ENCODE assay signal across 8 mouse cellular contexts in the genomic region with DNA sequence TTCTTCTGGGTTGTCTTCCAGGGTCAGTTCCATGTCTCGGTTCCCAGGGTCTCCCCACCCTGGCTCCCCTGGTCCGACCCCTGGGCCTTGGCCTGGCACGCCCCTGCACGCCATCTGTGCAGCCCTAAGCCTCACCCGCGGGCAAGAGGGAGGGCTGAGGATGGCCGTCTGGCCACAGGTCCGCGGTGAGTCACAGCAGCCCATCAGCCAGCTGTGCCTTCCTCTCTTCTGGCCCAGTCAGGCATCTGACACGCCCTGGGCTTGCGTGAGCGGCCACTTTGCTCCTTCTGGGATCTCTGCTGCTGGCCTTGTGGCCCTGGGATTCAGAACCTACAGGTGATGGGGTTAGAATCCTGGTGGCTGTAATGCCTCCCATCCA. TPM values are rescaled to one million over a fixed set of nuclear protein-coding genes. Genes with fewer than 3 reads are reported as not detected.
DNase-seq lines count a peak whose midpoint lies in the region; ATAC-seq and TF ChIP-seq lines count a peak whose summit lies in the region.

No protein-coding gene starts in this region.

- DNase-seq in urinary bladder, postnatal 14 days (ENCODE audit: low spot score) = peak; percentile 53
- no peak for DNase-seq in urinary bladder, postnatal 25 days (ENCODE audit: low spot score)
- DNase-seq in gastrocnemius, adult 2 months = peak; percentile 68
- DNase-seq in limb, embryonic 11.5 days (ENCODE audit: low spot score) = peak; percentile 44
- no peak for DNase-seq in cerebellum, adult 2 months
- DNase-seq in left cerebral cortex, postnatal 14 days (ENCODE audit: low spot score in 2 of 2) = no peak
- no peak for DNase-seq in T-cell, adult 2 months (ENCODE audit: low spot score)

- ATAC-seq in limb, embryonic 11.5 days (ENCODE audit: insufficient number of reproducible peaks, low FRiP score, low TSS enrichment, low read depth) = no peak
- no peak for ATAC-seq in erythroid progenitor cell, adult 5-6 weeks (replicated peaks; ENCODE audit: low FRiP score, poor library complexity, severe bottlenecking)

- WGBS in limb, embryonic 11.5 days = 23% methylated on average over 12 of the region's 12 CpGs
- 13% methylated on average over 12 of the region's 12 CpGs for WGBS in cerebellum, adult 2 months

- intact Hi-C loops in gastrocnemius, adult 2 months (cut with DNase I) = loop anchor here (1.0 to 5.0 kb wide), 3 partner anchors 22 to 59 kb away; no protein-coding TSS in a partner anchor
- intact Hi-C loops in left cerebral cortex, postnatal 14 days (cut with DNase I) = loop anchor here (5.0 kb wide), 1 partner anchor 34 kb away; no protein-coding TSS in a partner anchor

- peak overlapping the region; percentile 43; the same call in 1 of the 2 replicates for H3K4me2 ChIP-seq in limb, embryonic 11.5 days (ENCODE audit: low read depth, severe bottlenecking)

- H3K9ac ChIP-seq in limb, embryonic 11.5 days (ENCODE audit: low read length) = peak overlapping the region; percentile 50

- H3K9me3 ChIP-seq in limb, embryonic 11.5 days (ENCODE audit: control insufficient read depth, low read length) = no peaks in the 10 kb centered on the region

- peak overlapping the region; percentile 95 for H3K27ac ChIP-seq in gastrocnemius, adult 2 months
- no peak overlapping the region for H3K27ac ChIP-seq in limb, embryonic 11.5 days (replicated peaks; ENCODE audit: low read depth, low read length)
- H3K27ac ChIP-seq in cerebellum, adult 2 months (ENCODE audit: insufficient read depth, low read length) = no peak overlapping the region

- peak overlapping the region; percentile 92 for H3K4me3 ChIP-seq in gastrocnemius, adult 2 months
- H3K4me3 ChIP-seq in limb, embryonic 11.5 days (ENCODE audit: low read depth, low read length) = 0 out of 2 replicates have a peak overlapping the region, but pooled peaks have one; percentile 10
- no peak overlapping the region for H3K4me3 ChIP-seq in cerebellum, adult 2 months (replicated peaks; ENCODE audit: insufficient read depth, low read depth, low read length)

- no peak for TF ChIP-seq POLR2A in cerebellum, adult 2 months (IDR thresholded peaks at IDR 0.05; ENCODE audit: borderline replicate concordance, insufficient read depth, low read length)

- H3K36me3 ChIP-seq in limb, embryonic 11.5 days (ENCODE audit: control insufficient read depth, insufficient read depth, low read length) = no peaks in the 10 kb centered on the region

- TF ChIP-seq CTCF in gastrocnemius, adult 2 months (IDR thresholded peaks at IDR 0.05) = no peak
- no peak for TF ChIP-seq CTCF in cerebellum, adult 2 months (IDR thresholded peaks at IDR 0.05; ENCODE audit: borderline replicate concordance, insufficient read depth, low read depth, low read length)

- peaks cover 46% of the 10 kb centered on the region for H3K27me3 ChIP-seq in limb, embryonic 11.5 days (ENCODE audit: control insufficient read depth, insufficient read depth, low read length)
- H3K27me3 ChIP-seq in cerebellum, adult 2 months (ENCODE audit: control insufficient read depth, insufficient read depth, low read length) = peaks cover 2% of the 10 kb centered on the region; the same call in 1 of the 2 replicates

- H3K4me1 ChIP-seq in limb, embryonic 11.5 days (ENCODE audit: control insufficient read depth, insufficient read depth, low read length) = peaks cover 49% of the 10 kb centered on the region
- peaks cover 6% of the 10 kb centered on the region; the same call in 1 of the 2 replicates for H3K4me1 ChIP-seq in cerebellum, adult 2 months (ENCODE audit: control insufficient read depth, insufficient read depth, low read length)

RNA-seq across cellular contexts. Expression of a gene that starts 1.4 kb away (rescaled TPM):
- 1 to 10 TPM; 7.8 to 9.7 TPM for total RNA-seq in gastrocnemius, adult 2 months (2021)
- 1.1 and 1.8 TPM in 2 replicates for polyA plus RNA-seq in limb, embryonic 11.5 days (2014; fragmentation: Nextera tagmentation; extraction: Ambion mirVana)
- not detected in 2 replicates for total RNA-seq in erythroid progenitor cell, adult 5-6 weeks (2015; ENCODE audit: low replicate concordance)
- total RNA-seq in erythroid progenitor cell, adult 5-6 weeks (2017; ENCODE audit: low replicate concordance) = not detected in 2 replicates
- polyA plus RNA-seq in cerebellum, adult 2 months (2012; rRNA removed) = 0.67 and 0.79 TPM in 2 replicates
- 10 to 100 TPM; 17.1 to 19.9 TPM for total RNA-seq in left cerebral cortex, postnatal 14 days (2021)

RNA-seq across cellular contexts. Expression of a gene that starts 17.6 kb away (rescaled TPM):
- not detected for total RNA-seq in gastrocnemius, adult 2 months (2021)
- 0.07 and 0.28 TPM in 2 replicates for polyA plus RNA-seq in limb, embryonic 11.5 days (2014; fragmentation: Nextera tagmentation; extraction: Ambion mirVana)
- total RNA-seq in erythroid progenitor cell, adult 5-6 weeks (2015; ENCODE audit: low replicate concordance) = not detected in 2 replicates
- total RNA-seq in erythroid progenitor cell, adult 5-6 weeks (2017; ENCODE audit: low replicate concordance) = not detected in 2 replicates
- not detected in 2 replicates for polyA plus RNA-seq in cerebellum, adult 2 months (2012; rRNA removed)
- not detected for total RNA-seq in left cerebral cortex, postnatal 14 days (2021)

Comparison
In these comparisons a context has a peak if more than half of its experiments do, and no peak if none do; other contexts are left out.
1. DNase-seq: peak in urinary bladder, postnatal 14 days (single experiment), gastrocnemius, adult 2 months (single experiment) and limb, embryonic 11.5 days (single experiment); none in urinary bladder, postnatal 25 days (single experiment), cerebellum, adult 2 months (0 of 2), left cerebral cortex, postnatal 14 days (0 of 2) and T-cell, adult 2 months (single experiment).
2. RNA of a gene that starts 1.4 kb away (total RNA-seq): 17.1 to 19.9 TPM in left cerebral cortex, postnatal 14 days and 7.8 to 9.7 TPM in gastrocnemius, adult 2 months; not detected in erythroid progenitor cell, adult 5-6 weeks; every median in the first group is over 4 times any median in the second.